In genomic region chr1:73269051-73269755, GRCm38 (mm10) we compare ENCODE assay signal across 22 mouse cellular contexts.
DNase-seq lines count a peak whose midpoint lies in the region; ATAC-seq and TF ChIP-seq lines count a peak whose summit lies in the region.
"Had no signal": no experiment of that assay in that cellular context is flagged by ENCODE, and none has a peak within 500 bp of the region (broad histone marks: within the 10 kb centered on the region; RNA-seq: fewer than 3 reads in every experiment).

No protein-coding gene starts in this region.

- H3K4me1 ChIP-seq in brown adipose tissue, adult 24 weeks (ENCODE audit: control insufficient read depth, insufficient read depth, insufficient read length, low read length), result no peaks in the 10 kb centered on the region; the same call in 1 of the 2 replicates
- peaks cover 23% of the 10 kb centered on the region for H3K4me1 ChIP-seq in heart, embryonic 10.5 days
- H3K4me1 ChIP-seq in neural tube, embryonic 15.5 days, result peaks cover 5% of the 10 kb centered on the region; the same call in 1 of the 2 replicates

- WGBS in heart, embryonic 10.5 days, result 67% methylated on average over 7 of the region's 7 CpGs
- 77% methylated on average over 7 of the region's 7 CpGs for WGBS in neural tube, embryonic 15.5 days

- no peak for ATAC-seq in neural tube, embryonic 15.5 days (ENCODE audit: low FRiP score)
- ATAC-seq: forebrain, embryonic 16.5 days; intestine, embryonic 16.5 days had no signal

- no peak for TF ChIP-seq CTCF in gastrocnemius, adult 2 months (IDR thresholded peaks at IDR 0.05)

- H3K4me2 ChIP-seq in neural tube, embryonic 15.5 days, result no peak overlapping the region
- H3K4me2 ChIP-seq: embryonic facial prominence, embryonic 15.5 days; heart, embryonic 15.5 days; hindbrain, embryonic 15.5 days; kidney, embryonic 15.5 days had no signal

- no peaks in the 10 kb centered on the region for H3K27me3 ChIP-seq in heart, embryonic 10.5 days (ENCODE audit: insufficient read depth, poor library complexity, severe bottlenecking)
- no peaks in the 10 kb centered on the region for H3K27me3 ChIP-seq in neural tube, embryonic 15.5 days (replicated peaks)
- H3K27me3 ChIP-seq: embryonic facial prominence, embryonic 15.5 days; heart, embryonic 15.5 days; hindbrain, embryonic 15.5 days; kidney, embryonic 15.5 days had no signal

- no peaks in the 10 kb centered on the region for H3K9me3 ChIP-seq in heart, embryonic 10.5 days
- H3K9me3 ChIP-seq in neural tube, embryonic 15.5 days (replicated peaks), result no peaks in the 10 kb centered on the region
- H3K9me3 ChIP-seq: embryonic facial prominence, embryonic 15.5 days; heart, embryonic 15.5 days; hindbrain, embryonic 15.5 days; kidney, embryonic 15.5 days had no signal

- peak overlapping the region; percentile 65 for H3K27ac ChIP-seq in gastrocnemius, adult 2 months
- peak overlapping the region; percentile 55; the same call in 1 of the 2 replicates for H3K27ac ChIP-seq in brown adipose tissue, adult 24 weeks (replicated peaks; ENCODE audit: low read depth, low read length)
- H3K27ac ChIP-seq in heart, embryonic 10.5 days, result 0 out of 2 replicates have a peak overlapping the region, but pooled peaks have one; percentile 22
- H3K27ac ChIP-seq in neural tube, embryonic 15.5 days (replicated peaks), result no peak overlapping the region
- H3K27ac ChIP-seq: embryonic facial prominence, embryonic 15.5 days; heart, embryonic 15.5 days; hindbrain, embryonic 15.5 days; kidney, embryonic 15.5 days had no signal

- H3K36me3 ChIP-seq in heart, embryonic 10.5 days, result no peaks in the 10 kb centered on the region
- H3K36me3 ChIP-seq in neural tube, embryonic 15.5 days, result no peaks in the 10 kb centered on the region
- H3K36me3 ChIP-seq: embryonic facial prominence, embryonic 15.5 days; heart, embryonic 15.5 days; hindbrain, embryonic 15.5 days; kidney, embryonic 15.5 days had no signal

- H3K9ac ChIP-seq in neural tube, embryonic 15.5 days (replicated peaks), result no peak overlapping the region
- H3K9ac ChIP-seq: embryonic facial prominence, embryonic 15.5 days; heart, embryonic 15.5 days; hindbrain, embryonic 15.5 days; kidney, embryonic 15.5 days had no signal

- DNase-seq in gastrocnemius, adult 2 months, result no peak
- DNase-seq in gastrocnemius, postnatal 10 days, result no peak
- DNase-seq in heart, adult 8-10 months (ENCODE audit: low spot score), result peak; percentile 61
- DNase-seq in heart, postnatal 4 days, result no peak
- no peak for DNase-seq in heart, embryonic 10.5 days (ENCODE audit: low spot score)
- DNase-seq in thymus, postnatal 4 days, result no peak
- DNase-seq: adrenal gland, adult 8-10 months; adrenal gland, postnatal 36 days; cerebellum, adult 11 months; cerebellum, adult 8-10 months; cerebellum, postnatal 14 days; embryo, embryonic 11 days; kidney, adult 2 months had no signal

- intact Hi-C loops in gastrocnemius, adult 2 months (cut with DNase I), result loop anchor here (5.0 kb wide), 1 partner anchor 222 kb away; no protein-coding TSS in a partner anchor

- H3K4me3 ChIP-seq in gastrocnemius, adult 2 months, result no peak overlapping the region
- no peak overlapping the region for H3K4me3 ChIP-seq in brown adipose tissue, adult 24 weeks (ENCODE audit: insufficient read depth, low read depth, low read length)
- no peak overlapping the region for H3K4me3 ChIP-seq in heart, embryonic 10.5 days
- H3K4me3 ChIP-seq in neural tube, embryonic 15.5 days (replicated peaks), result no peak overlapping the region
- H3K4me3 ChIP-seq: embryonic facial prominence, embryonic 15.5 days; erythroblast, embryonic 14.5 days; heart, embryonic 15.5 days; hindbrain, embryonic 15.5 days; kidney, embryonic 15.5 days had no signal
